Mouse (Mus musculus) hindbrain, embryonic 11.5 days (tissue): ENCODE results near the gene Batf2. TPM values are rescaled to one million over a fixed set of nuclear protein-coding genes. Genes with fewer than 3 reads are reported as not detected.

Experiments used
- polyA plus RNA-seq: library from polyadenylated mRNA; unstranded; fragments of >200 nt; fragmentation: Nextera tagmentation; extraction: Ambion mirVana; gene quantifications from 2 replicates; pipeline ENCODE4 v1.2.1, GENCODE M21; 2014

The Batf2 gene
- polyA plus RNA-seq, 1 experiment from 2014 or later: 0.32 TPM

Other genes starting within 250 kb of the Batf2 start
- 7.0 and 7.5 TPM in 2 replicates for gene Tigd3, start 246.8 kb upstream of the Batf2 start, polyA plus RNA-seq
- gene Dpf2, start 228.0 kb upstream of the Batf2 start, polyA plus RNA-seq: 154 and 171 TPM in 2 replicates
- 3.4 TPM in 2 replicates for gene Cdc42ep2, start 216.2 kb upstream of the Batf2 start, polyA plus RNA-seq
- gene Pola2, start 176.8 kb upstream of the Batf2 start, polyA plus RNA-seq: 67.7 and 68.3 TPM in 2 replicates
- not detected in 2 replicates for gene Slc22a20, start 154.8 kb upstream of the Batf2 start, polyA plus RNA-seq
- 3.8 and 4.2 TPM in 2 replicates for gene Capn1, start 125.1 kb upstream of the Batf2 start, polyA plus RNA-seq
- 23.9 and 27.1 TPM in 2 replicates for gene Syvn1, start 94.4 kb upstream of the Batf2 start, polyA plus RNA-seq
- gene Mrpl49, start 83.2 kb upstream of the Batf2 start, polyA plus RNA-seq: 81.7 and 86.6 TPM in 2 replicates
- 749 and 751 TPM in 2 replicates for gene Fau, start 83.1 kb upstream of the Batf2 start, polyA plus RNA-seq
- 39.7 and 41.1 TPM in 2 replicates for gene Znhit2, start 79.8 kb upstream of the Batf2 start, polyA plus RNA-seq
- 36.0 and 38.1 TPM in 2 replicates for gene Tm7sf2, start 72.6 kb upstream of the Batf2 start, polyA plus RNA-seq
- gene Vps51, start 63.8 kb upstream of the Batf2 start, polyA plus RNA-seq: 47.4 and 49.7 TPM in 2 replicates
- not detected in 2 replicates for gene Tmem262, start 61.0 kb upstream of the Batf2 start, polyA plus RNA-seq
- 1.4 and 1.7 TPM in 2 replicates for gene Gm28374, start 58.7 kb upstream of the Batf2 start, polyA plus RNA-seq
- gene Zfpl1, start 56.0 kb upstream of the Batf2 start, polyA plus RNA-seq: 70.1 and 77.8 TPM in 2 replicates
- 45.8 and 51.5 TPM in 2 replicates for gene Cdca5, start 56.0 kb upstream of the Batf2 start, polyA plus RNA-seq
- 0.49 and 0.62 TPM in 2 replicates for gene AC131692.1, start 46.6 kb upstream of the Batf2 start, polyA plus RNA-seq
- 0.38 and 0.59 TPM in 2 replicates for gene Naaladl1, start 35.2 kb upstream of the Batf2 start, polyA plus RNA-seq
- gene Sac3d1, start 22.3 kb upstream of the Batf2 start, polyA plus RNA-seq: 62.6 and 62.9 TPM in 2 replicates
- 26.9 and 32.4 TPM in 2 replicates for gene Snx15, start 12.7 kb upstream of the Batf2 start, polyA plus RNA-seq
- 80.0 and 82.4 TPM in 2 replicates for gene Arl2, start 565 bp downstream of the Batf2 start, polyA plus RNA-seq
- not detected in 2 replicates for gene Majin, start 43.4 kb downstream of the Batf2 start, polyA plus RNA-seq
- 0.71 and 0.98 TPM in 2 replicates for gene Gpha2, start 85.4 kb downstream of the Batf2 start, polyA plus RNA-seq
- 42.1 and 46.8 TPM in 2 replicates for gene Ppp2r5b, start 94.9 kb downstream of the Batf2 start, polyA plus RNA-seq
- 7.0 and 8.1 TPM in 2 replicates for gene Atg2a, start 100.7 kb downstream of the Batf2 start, polyA plus RNA-seq
- gene Ehd1, start 135.7 kb downstream of the Batf2 start, polyA plus RNA-seq: 62.6 and 67.4 TPM in 2 replicates
- 0.50 and 0.82 TPM in 2 replicates for gene Cdc42bpg, start 165.5 kb downstream of the Batf2 start, polyA plus RNA-seq
- 43.0 and 51.3 TPM in 2 replicates for gene Men1, start 194.0 kb downstream of the Batf2 start, polyA plus RNA-seq
- 6.7 and 8.5 TPM in 2 replicates for gene Map4k2, start 200.2 kb downstream of the Batf2 start, polyA plus RNA-seq
- gene Sf1, start 222.7 kb downstream of the Batf2 start, polyA plus RNA-seq: 156 and 178 TPM in 2 replicates
- gene Pygm, start 243.4 kb downstream of the Batf2 start, polyA plus RNA-seq: 1.6 and 2.1 TPM in 2 replicates